Mouse (Mus musculus) heart, adult 2 months (tissue): ENCODE data around the gene Lactb.

Experiments
- CTCF ChIP-seq: fragments of 200-600 bp; IDR thresholded peaks from 2 replicates; pipeline ENCODE4 v1.8.1; 2022; ENCODE audit warnings: antibody characterized with exemption, mild to moderate bottlenecking, moderate library complexity
- EP300 ChIP-seq: fragments of 200-500 bp; IDR thresholded peaks from 2 replicates; pipeline ENCODE4 v1.6.1; 2011; ENCODE audit warnings: low read depth, low read length, control low read depth; ENCODE audit not compliant: insufficient read depth

DNA sequence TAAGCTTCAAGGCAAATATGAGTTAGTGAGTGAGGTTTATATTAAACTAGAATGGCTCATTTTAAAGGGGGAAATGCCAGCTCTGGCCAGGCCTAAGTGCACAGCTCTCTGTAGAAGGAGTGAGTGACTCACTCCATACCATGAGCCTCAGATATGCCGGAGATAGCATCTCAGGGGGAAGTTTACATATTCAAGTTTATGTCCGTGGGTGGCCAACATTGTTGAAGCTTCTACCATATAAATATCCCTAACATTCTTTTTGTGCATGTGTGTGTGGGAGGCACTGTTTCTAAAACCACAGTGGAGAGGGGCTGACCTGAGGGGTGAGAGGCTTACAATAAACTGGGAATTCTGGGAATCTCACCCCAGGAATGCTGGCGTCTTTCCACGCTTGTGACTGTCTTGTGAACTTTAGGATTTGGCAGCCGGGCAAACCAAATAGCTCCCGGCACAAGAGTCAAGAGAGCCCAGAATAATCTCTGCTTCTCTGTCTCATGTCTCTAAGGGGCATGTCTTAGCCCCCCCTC lies 13.7 kb upstream of the Lactb start:
- TF ChIP-seq EP300 (no peak), CTCF (no peak)
